Mouse (Mus musculus): ENCODE data around the gene Sprr2a2.
"Not testable (repeated sequence)": the region's sequence is repeated elsewhere in the genome, so short reads cannot be mapped to it uniquely, and the experiment has no call there.

DNA sequence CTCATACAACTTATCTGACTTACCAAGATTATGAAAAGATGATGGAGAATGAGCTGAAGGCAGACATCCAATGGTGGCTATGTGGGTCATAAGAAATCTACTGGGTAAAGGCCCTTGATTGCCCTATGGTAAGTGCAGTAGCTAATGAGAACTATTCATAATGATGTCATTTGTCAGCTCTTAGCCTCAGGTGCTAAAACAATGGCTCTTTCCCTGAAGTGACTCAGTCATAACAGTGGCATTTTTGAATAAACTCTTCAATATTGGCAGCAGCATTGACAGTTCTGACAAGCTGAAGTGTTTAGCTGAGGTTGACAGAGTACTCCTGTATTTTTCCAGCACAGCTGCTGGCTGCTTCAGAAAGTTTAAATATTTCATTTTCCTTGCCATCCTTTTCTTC, 32.8 kb downstream of the Sprr2a2 start:
- not testable (repeated sequence) for TF ChIP-seq FLI1 (IDR thresholded peaks at IDR 0.05; ENCODE audit: low read length); GATA1 (IDR thresholded peaks at IDR 0.05; ENCODE audit: borderline replicate concordance, low read length)

All from megakaryocyte, embryonic 14.5 days (primary cell).